Mouse (Mus musculus): ENCODE results near the gene Siglech.
"Not testable (repeated sequence)": the region's sequence is repeated elsewhere in the genome, so short reads cannot be mapped to it uniquely, and the experiment has no call there.

Gene Siglech

DNA sequence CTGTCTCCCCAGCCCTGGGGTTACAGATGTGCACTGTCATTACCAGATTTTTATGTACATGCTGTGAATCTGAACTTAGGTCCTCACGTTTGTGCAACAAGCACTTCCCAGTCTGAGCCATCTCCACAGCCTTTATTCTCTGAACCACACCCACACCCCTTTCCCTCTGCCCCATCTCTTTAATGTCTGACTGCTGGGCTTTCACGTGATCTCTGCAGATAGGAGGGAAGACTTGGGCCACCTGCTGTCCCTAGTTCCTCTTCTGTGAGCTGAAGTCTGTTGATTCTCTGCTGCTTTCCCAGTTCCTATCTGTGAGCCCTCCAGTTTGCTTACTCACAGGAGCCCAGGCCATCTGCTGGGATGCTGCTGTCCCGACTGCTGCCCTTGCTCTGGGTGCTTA, at the start of gene Siglech:
TSS of gene Siglech (plus strand) at position 253 of the 400 bp plus-strand sequence.
- DNase-seq (ENCODE audit: low spot score in 2 of 2): peak in 1 of 2 experiments; percentile 37

DNA sequence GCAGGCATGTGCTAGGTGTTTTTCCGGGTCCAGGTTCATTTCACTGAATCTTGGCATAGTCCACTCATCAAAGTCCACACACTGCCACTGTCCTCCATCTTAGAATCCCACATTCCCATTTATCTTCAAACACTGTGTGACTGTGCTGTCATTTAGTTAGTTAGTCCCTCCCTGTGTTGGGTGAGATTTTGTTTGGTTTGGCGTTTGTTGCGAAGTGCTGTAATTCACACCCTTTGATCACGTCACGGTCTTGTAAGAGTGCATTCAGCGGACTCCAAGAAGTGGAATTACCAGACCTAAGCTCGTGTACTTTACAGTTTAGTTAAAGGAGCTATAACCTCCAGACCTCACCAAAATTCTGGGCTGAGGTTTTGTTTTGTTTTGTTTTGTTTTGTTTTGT, 45.3 kb upstream of the Siglech start:
- no peak for DNase-seq (ENCODE audit: low spot score in 2 of 2)

DNA sequence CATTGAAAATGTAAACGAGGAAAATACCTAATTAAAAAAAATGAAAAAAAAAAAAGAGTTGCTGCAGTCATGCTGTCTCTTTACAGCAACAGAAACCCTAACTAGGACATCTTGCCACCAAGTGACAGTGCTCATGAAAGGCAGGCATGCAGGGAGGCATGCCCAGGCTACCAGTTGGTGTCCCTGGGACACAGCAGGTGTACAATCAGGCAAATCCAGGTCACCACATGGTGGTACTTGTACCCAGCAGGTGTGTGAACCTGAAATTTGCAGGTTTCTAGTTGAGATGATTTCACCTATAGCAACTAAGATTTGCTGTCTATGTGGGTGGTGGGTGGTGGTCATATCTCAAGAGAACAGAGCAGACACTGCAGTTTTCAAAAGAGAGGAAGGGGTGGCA, 39.1 kb upstream of the Siglech start:
- no peak for DNase-seq (ENCODE audit: low spot score in 2 of 2)

DNA sequence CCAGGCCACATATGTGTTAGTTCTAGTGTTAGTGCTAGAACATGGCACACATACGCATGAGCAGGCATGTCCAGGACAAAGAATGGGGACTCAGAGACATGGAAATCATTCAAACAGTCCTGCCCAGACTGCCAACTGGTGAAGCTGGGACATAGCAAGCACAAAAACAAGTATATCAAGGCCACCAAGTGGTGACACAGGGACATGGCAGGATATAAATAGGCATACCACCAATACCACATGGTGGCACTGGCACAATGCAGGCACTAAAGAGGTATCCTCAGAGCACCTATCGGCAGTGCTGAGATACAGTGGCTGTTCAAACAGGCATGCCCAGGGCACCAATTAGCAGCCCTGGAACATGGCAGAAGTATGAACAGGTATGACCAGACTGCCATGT, 33.5 kb upstream of the Siglech start:
- DNase-seq (ENCODE audit: low spot score in 2 of 2): no peak

- peak; percentile 87 to 88 for DNase-seq (ENCODE audit: low spot score in 2 of 2)
These were observed 30.7 kb upstream of the Siglech start for GRCm38 (mm10) chr7:55737125-55737912.

DNA sequence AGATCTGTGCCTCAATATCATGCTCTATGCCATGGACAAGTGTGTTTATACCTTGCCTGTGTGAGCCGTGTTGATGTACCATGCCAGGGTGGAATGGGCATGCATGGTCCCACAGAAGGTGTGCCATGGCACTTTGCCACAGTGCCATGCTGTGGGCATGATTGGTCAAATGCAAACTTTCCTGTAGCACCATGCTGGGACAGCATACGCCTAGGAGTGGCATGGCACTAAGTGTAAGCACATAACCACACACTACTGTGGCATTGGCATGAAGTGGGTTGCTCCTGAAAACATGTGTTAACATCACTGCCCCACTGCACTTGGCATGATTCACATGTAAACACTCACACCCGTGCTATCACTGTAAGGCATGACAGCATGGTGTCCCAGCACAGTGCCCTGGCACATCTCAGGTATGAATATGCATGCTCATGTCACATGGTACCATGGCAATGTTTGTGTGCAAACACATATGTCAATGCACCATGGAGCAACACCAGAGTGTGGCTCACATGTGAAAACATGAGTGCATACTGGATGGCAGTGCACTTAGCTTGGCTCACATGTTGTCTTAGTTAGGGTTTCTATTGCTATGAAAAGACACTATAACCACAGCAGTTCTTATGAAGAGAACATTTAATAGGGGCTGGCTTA, 24.2 kb upstream of the Siglech start:
- DNase-seq (ENCODE audit: low spot score in 2 of 2): no peak

- peak; percentile 75 to 88 for DNase-seq (ENCODE audit: low spot score in 2 of 2)
These were observed 23.3 kb upstream of the Siglech start for GRCm38 (mm10) chr7:55744566-55745220.

DNA sequence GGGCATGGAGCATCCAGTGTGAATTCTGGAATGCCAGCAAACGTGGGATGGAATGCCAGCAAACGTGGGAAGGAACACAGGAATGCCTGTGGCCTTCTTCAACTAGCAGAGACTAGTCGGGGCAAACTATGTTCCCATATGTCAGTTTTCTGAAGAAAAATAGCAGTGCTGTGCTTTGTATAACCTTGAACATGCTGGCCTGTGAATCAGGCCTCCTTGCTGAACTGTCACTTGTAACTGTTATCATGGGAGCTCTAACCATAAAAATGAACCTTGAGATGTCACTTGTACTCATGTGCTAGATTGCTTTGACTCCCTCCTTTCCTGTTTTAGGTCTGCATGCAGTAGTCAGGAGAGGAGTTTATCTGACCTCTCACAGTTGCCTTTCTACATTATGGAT, 17.1 kb upstream of the Siglech start:
- no peak for DNase-seq (ENCODE audit: low spot score in 2 of 2)

GRCm38 (mm10) chr7:55759346-55759745, 8.6 kb upstream of the Siglech start:
- no peak for DNase-seq (ENCODE audit: low spot score in 2 of 2)

GRCm38 (mm10) chr7:55780011-55780410, 12.0 kb downstream of the Siglech start:
- DNase-seq (ENCODE audit: low spot score in 2 of 2): no peak

GRCm38 (mm10) chr7:55782493-55782892, 14.5 kb downstream of the Siglech start:
- no peak for DNase-seq (ENCODE audit: low spot score in 2 of 2)

GRCm38 (mm10) chr7:55784580-55784979, 16.6 kb downstream of the Siglech start:
- DNase-seq (ENCODE audit: low spot score in 2 of 2): peak; percentile 54 to 56

GRCm38 (mm10) chr7:55790586-55790985, 22.6 kb downstream of the Siglech start:
- not testable (repeated sequence) for DNase-seq (ENCODE audit: low spot score in 2 of 2)

DNA sequence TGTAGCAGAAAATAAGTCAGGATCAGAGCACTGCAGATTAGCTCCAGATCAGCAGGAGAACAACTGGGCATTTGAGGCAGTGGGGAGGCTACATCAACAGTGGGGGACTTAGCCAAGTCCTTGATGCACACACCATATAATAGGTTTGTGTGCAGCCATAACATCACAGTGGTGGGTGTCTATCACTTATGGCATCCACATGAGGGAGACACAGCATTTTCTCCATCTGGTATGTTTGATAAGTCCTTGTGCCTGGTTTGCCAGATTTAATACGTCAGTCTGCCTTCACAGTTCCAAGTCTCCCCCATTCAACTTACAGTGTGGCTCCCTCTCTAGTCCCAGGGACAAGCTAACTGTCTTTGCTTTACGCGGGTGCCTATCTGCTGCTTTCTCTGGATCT, 24.3 kb downstream of the Siglech start:
- DNase-seq (ENCODE audit: low spot score in 2 of 2): peak in 1 of 2 experiments; percentile 46

DNA sequence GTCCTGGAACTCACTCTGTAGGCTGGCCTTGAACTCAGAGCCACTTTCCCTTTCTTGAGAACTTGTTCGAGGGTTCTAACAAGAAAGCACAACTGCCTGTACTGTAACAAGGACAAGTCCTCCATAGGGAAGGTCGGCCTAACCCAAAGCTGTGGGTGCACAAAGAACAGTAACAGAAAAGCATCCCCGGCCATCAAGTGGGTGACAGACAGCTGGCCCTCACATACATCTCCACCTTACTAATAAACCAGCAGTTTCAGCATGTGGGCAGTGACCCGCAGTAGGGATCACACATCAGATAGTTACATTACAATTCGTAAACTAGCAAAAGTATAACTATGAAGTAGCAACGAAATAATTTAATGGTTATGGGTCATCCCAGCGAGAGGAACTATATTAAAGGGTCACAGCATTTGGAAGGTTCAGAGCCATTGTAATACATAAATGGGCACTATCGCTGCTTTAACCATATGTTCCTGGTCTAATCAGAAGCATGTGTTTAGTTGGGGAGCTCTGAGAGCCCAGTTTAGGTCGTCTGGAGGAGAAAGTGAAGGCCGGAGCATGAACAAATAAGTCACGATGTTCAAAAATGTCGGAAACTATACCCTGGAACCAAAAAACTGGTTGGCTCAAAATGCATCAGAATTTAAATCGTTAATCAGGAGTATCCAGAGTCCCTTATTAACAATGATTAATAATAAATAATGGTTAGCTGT, 25.4 kb downstream of the Siglech start:
- DNase-seq (ENCODE audit: low spot score in 2 of 2): no peak

- peak; percentile 99 to 100 for DNase-seq (ENCODE audit: low spot score in 2 of 2)
These were observed 26.1 kb downstream of the Siglech start, which contains the start of gene Tubgcp5 for GRCm38 (mm10) chr7:55793952-55794603. Gene Tubgcp5 (plus strand): TSS chr7:55794154.

- no peak for DNase-seq (ENCODE audit: low spot score in 2 of 2)
These were observed 32.0 kb downstream of the Siglech start for GRCm38 (mm10) chr7:55799981-55800380.

- no peak for DNase-seq (ENCODE audit: low spot score in 2 of 2)
These were observed 42.0 kb downstream of the Siglech start for GRCm38 (mm10) chr7:55809967-55810366.

DNA sequence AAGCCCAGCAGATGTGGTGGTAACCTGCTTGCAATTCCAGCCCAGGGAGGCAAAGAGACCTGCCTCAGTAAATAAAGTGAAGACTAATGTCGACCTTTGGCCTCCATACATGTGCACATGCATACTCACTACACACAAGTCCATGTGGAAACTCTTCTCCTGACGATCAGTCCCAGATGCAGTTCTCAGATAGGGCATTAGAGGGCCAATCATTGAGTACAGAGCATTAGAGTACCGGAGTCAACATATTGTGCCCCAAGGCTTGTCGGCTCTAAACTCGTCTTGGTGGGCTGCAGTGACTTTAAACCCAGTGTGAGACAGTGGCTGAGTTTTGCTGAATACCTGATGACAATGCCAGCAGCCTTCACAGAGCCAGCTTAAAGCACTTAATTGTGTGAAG, 56.5 kb downstream of the Siglech start:
- DNase-seq (ENCODE audit: low spot score in 2 of 2): no peak

GRCm38 (mm10) chr7:55827551-55827950, 59.6 kb downstream of the Siglech start:
- DNase-seq (ENCODE audit: low spot score in 2 of 2): no peak

All from right cerebral cortex, postnatal 10 days (tissue).